Mouse (Mus musculus): ENCODE measurements around the gene Pcp4l1. TPM values are rescaled to one million over a fixed set of nuclear protein-coding genes. Genes with fewer than 3 reads are reported as not detected.
A peak's percentile ranks its signal among the peaks of the same experiment; 100 is the strongest.

Gene Pcp4l1
- polyA plus RNA-seq, 1 experiment from 2014 or later: 2.8 TPM

- H3K36me3 ChIP-seq: peaks cover 36% of the 10 kb centered on the region
These were observed 35.8 kb upstream of the Pcp4l1 start for GRCm38 (mm10) chr1:171231844-171232243.

GRCm38 (mm10) chr1:171230215-171230614, 34.1 kb upstream of the Pcp4l1 start:
- Histone ChIP-seq H3K36me3 (peaks cover 20% of the 10 kb centered on the region), H3K27ac (peak overlapping the region; percentile 40; the same call in 1 of the 2 replicates), H3K4me2 (replicated peaks) (no peak overlapping the region), H3K4me3 (no peak overlapping the region), H3K27me3 (no peaks in the 10 kb centered on the region), H3K9ac (no peak overlapping the region), H3K9me3 (no peaks in the 10 kb centered on the region), H3K4me1 (peaks cover 16% of the 10 kb centered on the region)
- ATAC-seq (ENCODE audit: low FRiP score, low read depth): peak; percentile 66; the same call in 1 of the 2 replicates
- WGBS: 17% methylated on average over 3 of the region's 3 CpGs

More at GRCm38 (mm10) chr1:171231844-171232243, 35.8 kb upstream of the Pcp4l1 start:
- Histone ChIP-seq H3K27ac (no peak overlapping the region), H3K9me3 (no peaks in the 10 kb centered on the region), H3K4me3 (no peak overlapping the region), H3K27me3 (no peaks in the 10 kb centered on the region), H3K4me1 (peaks cover 16% of the 10 kb centered on the region), H3K9ac (no peak overlapping the region), H3K4me2 (replicated peaks) (no peak overlapping the region)
- 81% methylated on average over 4 of the region's 4 CpGs for WGBS
- no peak for ATAC-seq (ENCODE audit: low FRiP score, low read depth)

- no peak for ATAC-seq (ENCODE audit: low FRiP score, low read depth)
- Histone ChIP-seq H3K4me2 (replicated peaks) (no peak overlapping the region), H3K27me3 (no peaks in the 10 kb centered on the region), H3K4me1 (peaks cover 16% of the 10 kb centered on the region), H3K36me3 (peaks cover 16% of the 10 kb centered on the region), H3K9me3 (no peaks in the 10 kb centered on the region), H3K4me3 (no peak overlapping the region), H3K27ac (peak overlapping the region; percentile 40; the same call in 1 of the 2 replicates), H3K9ac (no peak overlapping the region)
- 32% methylated on average over 6 of the region's 6 CpGs for WGBS
These were observed 33.7 kb upstream of the Pcp4l1 start for GRCm38 (mm10) chr1:171229750-171230149.

GRCm38 (mm10) chr1:171227879-171228278, 31.8 kb upstream of the Pcp4l1 start:
- H3K9ac ChIP-seq: no peak overlapping the region
- no peaks in the 10 kb centered on the region for H3K9me3 ChIP-seq
- H3K36me3 ChIP-seq: no peaks in the 10 kb centered on the region
- no peak overlapping the region for H3K4me3 ChIP-seq
- no peak overlapping the region for H3K27ac ChIP-seq
- no peak overlapping the region for H3K4me2 ChIP-seq (replicated peaks)
- no peaks in the 10 kb centered on the region for H3K27me3 ChIP-seq
- 80% methylated on average over 1 of the region's 1 CpGs for WGBS
- peaks cover 16% of the 10 kb centered on the region for H3K4me1 ChIP-seq
- ATAC-seq (ENCODE audit: low FRiP score, low read depth): no peak

GRCm38 (mm10) chr1:171226780-171227179, 30.7 kb upstream of the Pcp4l1 start:
- H3K27me3 ChIP-seq: no peaks in the 10 kb centered on the region
- H3K36me3 ChIP-seq: no peaks in the 10 kb centered on the region
- H3K27ac ChIP-seq: no peak overlapping the region
- no peak overlapping the region for H3K4me3 ChIP-seq
- no peak overlapping the region for H3K9ac ChIP-seq
- H3K4me1 ChIP-seq: peaks cover 18% of the 10 kb centered on the region
- no peaks in the 10 kb centered on the region for H3K9me3 ChIP-seq
- H3K4me2 ChIP-seq (replicated peaks): no peak overlapping the region
- WGBS: 49% methylated on average over 4 of the region's 4 CpGs
- no peak for ATAC-seq (ENCODE audit: low FRiP score, low read depth)

- Histone ChIP-seq H3K36me3 (peaks cover 4% of the 10 kb centered on the region), H3K9ac (no peak within 1 kb of the TSS), H3K4me1 (peaks cover 14% of the 10 kb centered on the region), H3K4me3 (no peak within 1 kb of the TSS), H3K9me3 (no peaks in the 10 kb centered on the region), H3K27ac (no peak within 1 kb of the TSS), H3K27me3 (no peaks in the 10 kb centered on the region), H3K4me2 (replicated peaks) (no peak within 1 kb of the TSS)
- ATAC-seq (ENCODE audit: low FRiP score, low read depth): no peak
- WGBS: 77% methylated on average over 5 of the region's 5 CpGs
These were observed 28.8 kb upstream of the Pcp4l1 start, which contains the start of gene Apoa2 for GRCm38 (mm10) chr1:171224857-171225256. Gene Apoa2 (plus strand): TSS chr1:171225054.

- Histone ChIP-seq H3K27me3 (no peaks in the 10 kb centered on the region), H3K27ac (no peak overlapping the region), H3K9me3 (no peaks in the 10 kb centered on the region), H3K4me2 (replicated peaks) (no peak overlapping the region), H3K9ac (no peak overlapping the region), H3K4me1 (peaks cover 11% of the 10 kb centered on the region), H3K36me3 (peaks cover 15% of the 10 kb centered on the region), H3K4me3 (no peak overlapping the region)
- ATAC-seq (ENCODE audit: low FRiP score, low read depth): no peak
- 86% methylated on average over 2 of the region's 2 CpGs for WGBS
These were observed 27.7 kb upstream of the Pcp4l1 start for GRCm38 (mm10) chr1:171223796-171224195.

- Histone ChIP-seq H3K27ac (peak overlapping the region; percentile 89), H3K9me3 (no peaks in the 10 kb centered on the region), H3K27me3 (no peaks in the 10 kb centered on the region), H3K4me2 (replicated peaks) (peak overlapping the region; percentile 55), H3K36me3 (peaks cover 21% of the 10 kb centered on the region), H3K4me1 (peaks cover 11% of the 10 kb centered on the region), H3K9ac (peak overlapping the region; percentile 51), H3K4me3 (peak overlapping the region; percentile 66)
- 81% methylated on average over 6 of the region's 6 CpGs for WGBS
- ATAC-seq (ENCODE audit: low FRiP score, low read depth): no peak
These were observed 27.1 kb upstream of the Pcp4l1 start for GRCm38 (mm10) chr1:171223168-171223567.

GRCm38 (mm10) chr1:171222238-171223155, 26.4 kb upstream of the Pcp4l1 start, which contains the start of gene Tomm40l:
Gene Tomm40l (minus strand): TSS chr1:171222514.
- Histone ChIP-seq H3K9ac (peak within 1 kb of the TSS; percentile 67), H3K4me1 (peaks cover 11% of the 10 kb centered on the region), H3K36me3 (peaks cover 24% of the 10 kb centered on the region), H3K4me2 (replicated peaks) (peak within 1 kb of the TSS; percentile 84), H3K27ac (peak within 1 kb of the TSS; percentile 89), H3K27me3 (no peaks in the 10 kb centered on the region), H3K4me3 (peak within 1 kb of the TSS; percentile 66), H3K9me3 (no peaks in the 10 kb centered on the region)
- ATAC-seq (ENCODE audit: low FRiP score, low read depth): peak; percentile 99
- 3% methylated on average over 28 of the region's 28 CpGs for WGBS

GRCm38 (mm10) chr1:171221281-171222193, 25.5 kb upstream of the Pcp4l1 start:
- H3K4me1 ChIP-seq: peaks cover 11% of the 10 kb centered on the region
- no peaks in the 10 kb centered on the region for H3K9me3 ChIP-seq
- peak overlapping the region; percentile 67 for H3K9ac ChIP-seq
- H3K4me3 ChIP-seq: peak overlapping the region; percentile 66
- peaks cover 25% of the 10 kb centered on the region for H3K36me3 ChIP-seq
- ATAC-seq (ENCODE audit: low FRiP score, low read depth): no peak
- 7% methylated on average over 22 of the region's 22 CpGs for WGBS
- H3K27ac ChIP-seq: 0 out of 2 replicates have a peak overlapping the region, but pooled peaks have one; percentile 10
- H3K27me3 ChIP-seq: no peaks in the 10 kb centered on the region
- peak overlapping the region; percentile 84 for H3K4me2 ChIP-seq (replicated peaks)

GRCm38 (mm10) chr1:171220871-171221270, 24.8 kb upstream of the Pcp4l1 start:
- H3K9me3 ChIP-seq: no peaks in the 10 kb centered on the region
- 0 out of 2 replicates have a peak overlapping the region, but pooled peaks have one; percentile 31 for H3K9ac ChIP-seq
- H3K4me1 ChIP-seq: peaks cover 11% of the 10 kb centered on the region
- H3K4me3 ChIP-seq: peak overlapping the region; percentile 66
- H3K36me3 ChIP-seq: peaks cover 25% of the 10 kb centered on the region
- no peak for ATAC-seq (ENCODE audit: low FRiP score, low read depth)
- peak overlapping the region; percentile 84 for H3K4me2 ChIP-seq (replicated peaks)
- H3K27me3 ChIP-seq: no peaks in the 10 kb centered on the region
- no peak overlapping the region for H3K27ac ChIP-seq
- WGBS: 8% methylated on average over 10 of the region's 10 CpGs

All from limb, embryonic 13.5 days (tissue).